Mouse (Mus musculus) kidney, postnatal 25 days (tissue): Measurements from ENCODE around the gene Tollip.
"Not testable (repeated sequence)": the region's sequence is repeated elsewhere in the genome, so short reads cannot be mapped to it uniquely, and the experiment has no call there.

Experiments
- DNase-seq, 2 experiments: peaks; one replicate each; pipeline ENCODE4 v3.0.0; 2021; ENCODE audit warnings: mixed read lengths in 2 of 2

Tollip gene

GRCm38 (mm10) chr7:141928642-141929041 is 10.3 kb upstream of the Tollip start:
- DNase-seq, result no peak

DNA sequence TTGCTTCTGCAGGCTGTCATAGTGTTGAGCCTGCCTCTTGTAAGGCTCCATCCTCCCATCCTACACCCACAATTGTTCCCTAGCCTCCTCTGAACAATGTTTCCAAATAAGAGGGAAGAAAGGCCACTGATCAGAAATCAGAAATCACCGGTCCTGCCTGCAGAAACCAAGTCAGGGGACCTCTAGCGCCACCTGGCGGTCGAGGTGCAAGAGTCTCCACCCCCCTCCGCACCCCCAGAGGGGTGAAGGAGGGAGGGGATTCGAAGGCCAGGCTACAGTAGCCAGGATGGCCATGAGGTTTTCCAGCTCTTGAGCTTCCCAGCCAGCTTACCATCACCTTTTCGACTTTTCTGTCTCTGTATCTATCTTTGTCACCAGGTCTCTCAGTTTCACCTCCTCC is 6.6 kb upstream of the Tollip start:
- peak; percentile 66 to 73 for DNase-seq

GRCm38 (mm10) chr7:141924121-141924520 is 5.8 kb upstream of the Tollip start:
- not testable (repeated sequence) for DNase-seq

- no peak for DNase-seq
These were observed 7.0 kb downstream of the Tollip start for GRCm38 (mm10) chr7:141911305-141911704.

- DNase-seq, result no peak
These were observed 9.7 kb downstream of the Tollip start for GRCm38 (mm10) chr7:141908591-141908990.

- no peak for DNase-seq
These were observed 15.5 kb downstream of the Tollip start for GRCm38 (mm10) chr7:141902791-141903190.

GRCm38 (mm10) chr7:141902269-141902729 is 16.0 kb downstream of the Tollip start:
- peak; percentile 100 for DNase-seq

- no peak for DNase-seq
These were observed 16.5 kb downstream of the Tollip start for GRCm38 (mm10) chr7:141901825-141902224.

- no peak for DNase-seq
These were observed 26.2 kb downstream of the Tollip start for GRCm38 (mm10) chr7:141892151-141892550.

GRCm38 (mm10) chr7:141878813-141879212 is 39.5 kb downstream of the Tollip start:
- DNase-seq, result no peak

- DNase-seq, result no peak
These were observed 43.4 kb downstream of the Tollip start for GRCm38 (mm10) chr7:141874891-141875290.

DNA sequence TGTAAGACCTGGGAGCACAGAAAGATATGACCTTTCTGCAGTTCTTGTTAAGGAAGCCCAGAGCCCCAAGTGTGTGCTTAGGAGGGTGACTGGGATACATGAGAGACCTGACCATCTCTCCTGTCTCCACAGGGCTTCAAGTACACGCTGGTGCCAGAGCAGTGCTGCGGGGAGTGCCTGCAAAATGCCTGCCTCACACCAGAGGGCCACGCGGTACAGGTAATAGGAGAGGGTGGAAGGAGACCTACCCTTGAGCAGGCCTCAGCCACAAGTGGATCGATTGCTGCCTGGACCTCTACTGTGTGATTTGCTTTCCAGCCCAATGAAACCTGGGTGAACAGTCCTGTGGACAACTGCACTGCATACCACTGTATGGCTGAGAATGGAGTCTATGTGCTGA is 47.8 kb downstream of the Tollip start:
- DNase-seq, result no peak

GRCm38 (mm10) chr7:141869644-141870043 is 48.7 kb downstream of the Tollip start:
- no peak for DNase-seq

GRCm38 (mm10) chr7:141861046-141861445 is 57.3 kb downstream of the Tollip start:
- DNase-seq, result no peak

DNA sequence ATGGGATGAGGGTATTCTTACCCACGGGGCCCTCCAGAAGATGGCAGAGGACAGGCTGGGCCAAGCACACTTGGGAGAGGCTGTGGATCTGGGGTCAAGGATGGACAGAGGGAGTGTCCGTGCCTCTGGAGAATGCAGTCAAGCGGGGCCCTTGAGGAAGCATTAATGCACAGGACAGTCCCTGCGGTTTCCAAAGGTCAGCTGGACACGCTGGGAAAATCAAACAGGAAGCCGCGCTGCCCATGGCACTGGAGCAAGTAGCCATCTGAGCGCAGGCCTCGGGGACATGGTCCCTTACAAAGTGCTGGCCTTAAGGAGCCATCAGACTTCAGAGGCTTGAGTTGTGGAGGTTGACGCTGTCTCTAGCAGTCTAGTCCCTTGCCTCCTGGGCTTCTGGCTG is 78.0 kb downstream of the Tollip start:
- DNase-seq, result peak; percentile 14 to 54

- DNase-seq, result peak; percentile 14 to 64
These were observed 79.5 kb downstream of the Tollip start, which contains the start of gene Muc5b for GRCm38 (mm10) chr7:141838779-141839178. Gene Muc5b (plus strand): TSS chr7:141839070.

GRCm38 (mm10) chr7:141836423-141836822 is 81.9 kb downstream of the Tollip start:
- no peak for DNase-seq

DNA sequence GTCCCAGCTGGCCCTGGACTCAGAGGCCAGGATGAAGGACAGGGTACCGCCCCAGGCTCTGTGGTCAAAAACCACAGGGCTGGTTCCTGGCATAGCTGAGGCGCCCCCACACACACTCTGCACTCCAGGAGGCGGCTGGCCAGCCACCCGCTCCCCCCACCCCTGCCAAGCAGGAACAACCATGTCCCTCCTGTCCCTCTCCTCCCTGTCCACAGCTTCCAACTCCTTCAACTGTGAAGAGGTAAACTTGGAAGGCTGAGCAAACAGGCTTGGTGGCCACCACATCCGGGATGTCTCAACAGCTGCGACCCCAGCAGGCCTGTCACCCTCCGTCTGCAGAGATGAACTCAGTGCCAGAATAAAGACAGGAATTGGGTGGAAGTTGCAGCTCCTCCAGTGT is 82.4 kb downstream of the Tollip start:
- DNase-seq, result no peak
